Mouse (Mus musculus): ENCODE results near the gene Zfyve28.

Gene Zfyve28

DNA sequence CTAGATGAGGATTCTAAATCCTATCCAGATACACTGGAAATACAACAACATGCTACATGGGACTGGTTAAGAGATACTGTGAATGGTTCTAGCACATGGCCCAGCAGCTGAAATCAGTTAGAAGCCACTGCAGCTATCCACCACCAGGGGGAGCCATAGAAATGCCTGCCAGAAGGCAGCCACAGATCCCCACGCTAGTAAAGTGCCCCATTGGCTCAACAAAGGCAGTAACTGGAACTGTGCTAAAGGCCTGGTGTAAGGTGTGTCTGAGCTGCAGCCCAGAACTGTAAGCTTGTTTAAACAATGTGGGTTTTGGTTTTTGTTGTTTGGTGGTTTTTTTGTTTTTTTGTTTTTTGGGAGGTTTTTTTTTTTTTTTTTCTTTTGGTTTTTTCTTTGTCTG is 78.0 kb downstream of the Zfyve28 start:
- DNase-seq (ENCODE audit: low read depth, low spot score), result peak; percentile 94

DNA sequence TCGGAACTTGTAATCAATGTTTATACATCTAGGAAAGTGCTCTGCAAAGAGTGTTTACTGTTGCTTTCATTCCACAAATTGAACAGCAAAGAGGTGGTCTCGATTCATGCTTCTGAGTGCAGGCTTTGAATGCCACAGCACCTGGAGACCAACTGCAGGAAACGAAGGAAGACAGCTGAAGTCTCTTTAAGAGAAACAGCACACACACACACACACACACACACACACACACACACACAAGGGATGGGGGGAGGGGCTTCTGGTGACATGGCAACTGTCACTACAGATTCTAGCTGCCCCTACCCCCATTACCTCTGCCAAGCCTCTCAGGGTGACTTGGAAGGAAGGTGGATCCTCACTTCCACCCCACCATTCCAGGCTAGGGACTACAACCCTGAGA is 80.7 kb downstream of the Zfyve28 start:
- DNase-seq (ENCODE audit: low read depth, low spot score), result no peak

DNA sequence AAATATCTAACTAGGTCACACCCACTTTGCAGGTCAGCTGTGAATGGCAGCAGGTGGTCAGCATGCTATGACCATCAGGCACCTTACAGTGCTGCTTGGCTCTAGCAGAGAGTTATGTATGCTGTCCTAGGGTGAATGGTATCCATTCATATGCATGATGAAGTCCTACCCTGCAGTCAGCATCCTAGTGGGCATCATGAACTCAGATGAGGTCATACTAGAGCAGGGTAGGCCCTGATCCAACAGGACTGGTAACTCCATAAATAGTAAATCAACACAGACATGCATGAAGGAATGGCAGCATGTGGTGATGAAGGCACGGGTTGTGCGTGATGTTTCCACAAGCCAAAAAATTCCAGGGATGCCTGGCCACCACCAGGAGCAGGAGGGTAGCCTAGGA is 82.5 kb downstream of the Zfyve28 start:
- DNase-seq (ENCODE audit: low read depth, low spot score), result no peak

DNA sequence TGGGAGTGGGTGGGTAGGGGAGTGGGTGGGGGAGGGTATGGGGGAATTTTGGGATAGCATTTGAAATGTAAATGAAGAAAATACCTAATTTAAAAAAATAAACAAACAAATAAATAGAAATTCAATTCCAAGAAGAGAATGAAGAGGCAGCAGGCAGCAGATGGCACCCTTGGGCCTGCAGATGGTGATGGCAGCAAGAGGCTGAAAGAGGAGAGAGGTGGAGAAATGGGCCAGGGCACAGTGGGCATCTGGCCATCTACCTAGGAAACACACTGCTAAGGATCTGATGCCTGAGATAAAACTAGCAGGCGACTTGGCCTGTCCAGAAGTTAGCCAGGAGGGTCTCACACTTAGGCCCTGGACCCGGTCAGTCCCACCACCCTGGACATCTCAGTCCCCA is 83.3 kb downstream of the Zfyve28 start:
- DNase-seq (ENCODE audit: low read depth, low spot score), result no peak

DNA sequence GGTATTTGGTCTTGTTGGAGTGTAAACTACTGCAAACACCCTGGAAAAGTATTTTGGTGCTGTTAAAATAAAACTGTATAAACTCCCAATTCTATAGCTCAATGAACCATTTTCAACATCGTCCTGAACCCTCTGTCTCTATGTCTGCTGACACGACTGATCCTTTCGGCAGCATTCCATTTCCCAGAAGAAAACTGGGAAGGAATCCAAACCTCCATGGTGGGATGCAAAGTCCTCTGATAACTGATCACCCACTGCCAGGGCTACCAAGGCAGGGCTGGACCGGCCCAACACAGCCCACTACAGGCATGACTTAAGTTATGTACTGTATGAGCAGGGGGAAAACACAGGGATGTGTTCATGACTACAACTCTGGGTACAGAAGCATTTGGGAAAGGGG is 86.2 kb downstream of the Zfyve28 start:
- DNase-seq (ENCODE audit: low read depth, low spot score), result no peak

DNA sequence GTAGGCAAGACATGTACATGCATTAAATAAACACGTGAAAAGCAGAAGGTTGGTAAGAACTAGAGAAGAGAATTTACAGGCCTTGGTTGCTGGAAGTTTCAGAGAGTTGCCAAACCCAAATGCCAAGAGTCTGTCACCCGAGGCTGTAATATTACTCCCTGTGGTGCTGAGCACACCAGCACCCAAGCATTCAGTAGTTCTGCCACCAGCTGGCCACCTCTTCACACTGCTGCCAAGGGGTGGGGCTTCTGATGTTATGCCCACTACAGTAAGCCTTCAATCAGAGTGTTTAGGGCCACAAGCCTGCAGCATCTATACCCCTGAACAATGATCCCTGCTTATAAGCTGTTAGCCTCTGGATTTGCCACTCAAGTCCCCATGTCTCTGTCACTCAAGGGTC is 86.9 kb downstream of the Zfyve28 start:
- no peak for DNase-seq (ENCODE audit: low read depth, low spot score)

DNA sequence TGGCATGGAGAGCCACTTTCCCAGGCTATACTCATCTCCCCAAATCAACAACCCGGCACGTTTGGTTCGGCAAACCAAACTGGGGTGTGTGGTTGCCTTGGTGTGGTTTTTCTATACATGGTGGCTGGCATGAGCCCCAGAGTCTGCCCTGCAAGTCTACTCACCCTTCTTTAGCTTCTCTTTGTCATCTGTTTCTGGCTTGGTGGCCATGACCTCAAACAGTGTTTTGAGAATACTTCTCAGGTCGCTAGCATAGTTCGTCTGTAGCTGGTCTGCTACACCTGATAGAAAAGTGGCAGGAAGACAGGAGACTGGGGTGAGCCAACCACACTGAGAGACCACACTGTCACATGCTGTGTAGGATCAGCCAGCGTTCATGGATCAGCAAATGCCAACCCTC is 89.6 kb downstream of the Zfyve28 start:
- no peak for DNase-seq (ENCODE audit: low read depth, low spot score)

DNA sequence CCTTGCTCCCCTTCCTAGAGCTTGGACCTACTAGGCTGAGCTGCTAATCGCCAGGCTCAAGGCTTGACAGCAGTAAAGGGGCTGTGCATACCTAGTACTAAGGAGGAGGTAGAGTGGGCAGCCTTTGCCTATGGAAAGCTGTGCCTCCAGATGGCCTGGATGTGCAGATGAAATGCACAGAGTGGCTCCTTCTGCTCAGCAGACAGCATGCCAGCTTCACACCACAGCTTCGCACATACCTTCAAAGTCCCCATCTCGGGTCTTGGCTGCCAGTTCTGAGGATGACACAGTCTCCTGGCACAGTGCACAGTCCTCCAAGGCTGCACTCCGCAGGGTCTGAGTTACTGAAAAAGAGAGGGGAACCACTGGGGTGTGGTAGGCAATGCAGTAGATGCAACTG is 91.0 kb downstream of the Zfyve28 start:
- DNase-seq (ENCODE audit: low read depth, low spot score), result no peak

DNA sequence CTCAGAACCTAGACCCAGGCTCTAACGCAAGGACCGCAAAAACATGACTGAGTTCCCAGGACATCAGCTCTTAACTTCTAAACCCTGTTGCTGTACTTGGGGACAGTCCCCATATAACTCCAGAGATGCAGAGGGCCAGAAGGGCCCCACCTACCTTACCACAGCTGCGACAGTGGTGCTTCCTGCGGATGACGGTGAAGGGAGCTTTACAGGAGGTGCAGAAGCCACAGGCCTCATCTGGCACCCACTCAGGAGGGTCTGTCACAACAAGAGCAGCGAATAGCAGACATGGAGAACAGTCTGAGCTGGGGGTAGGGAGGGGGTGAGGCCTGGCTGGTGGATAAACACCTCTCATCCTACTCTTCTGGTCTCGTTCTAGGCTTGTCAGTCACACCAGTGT is 91.8 kb downstream of the Zfyve28 start:
- no peak for DNase-seq (ENCODE audit: low read depth, low spot score)

DNA sequence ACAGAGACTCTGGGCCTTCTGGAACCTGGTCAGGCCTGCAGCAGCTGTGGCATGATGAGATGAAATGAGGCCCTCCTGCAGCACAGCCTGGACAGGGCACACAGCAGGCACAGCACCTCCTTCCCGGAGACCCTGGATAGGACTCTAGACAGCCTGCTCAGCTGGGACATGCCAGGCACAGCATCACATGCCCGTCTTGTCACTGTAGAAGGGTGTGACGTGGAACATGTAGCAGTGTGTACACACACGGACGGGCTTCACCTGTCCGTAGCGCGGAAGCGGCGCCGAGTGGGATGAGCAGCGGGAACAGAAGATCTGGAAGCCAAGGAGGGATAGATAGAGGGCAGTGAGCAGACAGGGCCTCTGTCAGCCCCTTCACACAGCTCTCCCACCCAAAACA is 92.5 kb downstream of the Zfyve28 start:
- DNase-seq (ENCODE audit: low read depth, low spot score), result no peak

DNA sequence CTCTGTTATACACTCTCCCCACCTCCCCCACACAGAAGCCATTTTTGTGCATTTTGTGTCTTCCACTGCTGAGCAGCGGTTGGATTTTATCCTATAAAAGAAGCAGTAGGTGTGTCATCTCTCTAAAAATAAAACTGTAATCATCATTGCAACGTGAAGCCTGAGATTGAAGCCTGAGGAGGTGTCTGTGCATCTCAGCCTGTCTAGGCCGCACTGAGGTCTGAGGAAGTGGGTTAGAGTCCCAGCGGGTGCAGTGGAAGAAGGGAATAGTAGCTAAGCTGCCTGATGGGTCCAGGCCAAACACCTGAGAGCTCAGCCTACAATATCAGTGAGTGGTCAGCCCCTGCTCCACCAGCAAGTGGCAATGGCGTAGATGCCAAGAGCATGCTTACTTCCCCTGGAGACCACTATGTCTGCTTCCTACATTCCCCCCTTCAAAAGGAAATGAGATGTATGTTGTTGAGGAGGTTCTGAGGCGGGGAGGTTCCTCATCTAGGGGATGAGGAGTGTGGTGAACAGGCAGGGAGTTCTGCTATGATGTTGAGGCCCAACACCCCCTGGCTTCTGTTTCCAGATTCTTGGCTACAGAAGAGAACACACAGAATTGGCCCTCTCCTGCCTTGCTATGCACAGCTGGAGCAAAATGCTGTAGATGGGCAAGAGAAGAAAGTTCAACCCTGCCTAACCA is 93.1 kb downstream of the Zfyve28 start:
- DNase-seq (ENCODE audit: low read depth, low spot score), result no peak

DNA sequence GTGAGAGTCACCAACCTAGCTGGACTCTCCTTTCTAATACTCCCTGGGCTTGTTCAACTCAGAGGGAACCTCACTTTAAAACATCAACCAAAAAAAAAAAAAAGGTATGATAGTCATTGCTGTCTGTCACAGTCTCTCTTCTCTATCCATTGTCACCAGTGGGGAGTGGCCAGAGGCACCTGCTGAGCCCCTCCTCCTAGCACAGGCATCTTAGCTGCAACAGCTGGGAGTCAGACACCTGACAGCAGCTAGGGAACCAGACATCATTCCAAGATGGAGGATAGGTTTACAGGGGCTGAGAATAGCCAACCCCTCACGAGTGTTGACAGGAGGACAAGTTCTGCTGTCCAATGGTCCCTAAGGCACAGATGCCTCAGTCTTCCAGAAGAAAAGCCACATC is 93.8 kb downstream of the Zfyve28 start:
- no peak for DNase-seq (ENCODE audit: low read depth, low spot score)

DNA sequence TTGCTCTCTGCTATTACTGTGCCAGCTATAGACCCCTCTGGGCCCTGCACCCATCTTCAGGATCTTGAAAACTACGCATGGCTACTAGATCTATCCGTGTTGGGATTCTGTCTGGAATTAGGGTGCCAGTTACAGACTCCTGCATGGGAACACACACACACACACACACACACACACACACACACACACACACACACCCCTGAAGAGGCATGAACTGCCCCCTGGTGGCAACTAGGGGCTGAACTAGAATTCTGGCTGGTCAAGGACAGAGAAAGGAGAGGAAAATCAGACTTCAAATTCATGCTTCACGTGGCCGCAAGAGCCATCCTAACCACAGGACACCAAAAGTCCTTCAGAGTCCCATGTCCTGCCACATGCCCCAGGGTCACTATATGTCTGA is 96.4 kb downstream of the Zfyve28 start:
- peak; percentile 14 for DNase-seq (ENCODE audit: low read depth, low spot score)

DNA sequence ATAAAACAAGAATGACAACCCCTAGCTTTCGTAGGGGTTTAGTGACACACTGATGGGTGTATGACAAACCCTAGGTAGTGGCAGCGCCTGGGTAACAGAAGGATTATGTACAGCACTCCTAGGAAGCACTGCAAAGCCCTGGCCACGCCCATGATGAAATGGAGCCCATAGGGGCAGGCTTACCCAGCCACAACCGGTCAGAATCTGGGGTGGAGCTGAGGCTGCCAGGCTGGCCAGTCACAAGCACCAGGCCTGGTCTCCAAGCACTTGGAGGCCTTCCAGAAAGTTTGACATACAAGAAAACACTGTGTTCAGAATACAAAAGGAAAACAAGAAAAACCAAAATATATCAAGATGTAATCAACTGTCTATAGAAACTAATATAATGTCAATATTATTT is 97.2 kb downstream of the Zfyve28 start:
- DNase-seq (ENCODE audit: low read depth, low spot score), result no peak

DNA sequence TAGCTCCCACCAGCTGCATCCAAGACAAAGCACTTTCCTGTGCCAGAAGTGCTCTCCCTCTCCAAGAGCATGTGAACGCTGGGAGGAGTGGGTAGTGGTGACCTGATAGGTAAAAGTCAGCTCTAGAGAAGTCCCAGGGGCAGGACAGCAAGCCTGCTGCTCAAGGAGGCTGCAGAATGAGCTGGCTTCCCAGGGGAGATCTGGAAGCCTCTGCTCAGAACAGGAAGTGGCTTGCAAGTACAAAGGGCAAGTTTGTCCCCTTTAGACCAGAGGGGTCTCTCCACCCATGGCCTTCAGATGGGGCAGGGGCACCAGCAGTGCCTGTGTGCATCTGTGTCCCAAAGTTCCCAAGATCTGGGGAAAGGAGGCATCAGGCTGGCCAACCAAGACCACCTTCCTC is 98.7 kb downstream of the Zfyve28 start:
- no peak for DNase-seq (ENCODE audit: low read depth, low spot score)

DNA sequence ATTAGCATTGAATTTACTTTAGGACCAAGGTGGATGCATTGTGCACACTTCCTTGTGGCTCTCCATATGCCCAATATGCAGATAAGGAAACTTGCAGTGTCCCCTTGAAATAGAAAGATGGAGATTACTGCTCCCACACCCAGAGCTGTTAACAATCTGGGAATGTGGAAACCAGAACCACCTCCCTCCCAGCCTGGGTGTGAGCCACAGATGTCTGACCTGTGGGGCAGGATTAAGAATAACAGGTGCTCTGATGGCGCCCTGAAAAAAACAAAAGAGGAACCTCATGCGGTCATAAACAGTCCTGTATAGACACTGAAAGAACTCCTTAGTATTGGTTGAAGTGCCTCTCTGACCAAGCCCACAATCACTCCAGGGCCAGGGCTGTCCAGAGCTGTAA is 99.4 kb downstream of the Zfyve28 start:
- DNase-seq (ENCODE audit: low read depth, low spot score), result no peak

DNA sequence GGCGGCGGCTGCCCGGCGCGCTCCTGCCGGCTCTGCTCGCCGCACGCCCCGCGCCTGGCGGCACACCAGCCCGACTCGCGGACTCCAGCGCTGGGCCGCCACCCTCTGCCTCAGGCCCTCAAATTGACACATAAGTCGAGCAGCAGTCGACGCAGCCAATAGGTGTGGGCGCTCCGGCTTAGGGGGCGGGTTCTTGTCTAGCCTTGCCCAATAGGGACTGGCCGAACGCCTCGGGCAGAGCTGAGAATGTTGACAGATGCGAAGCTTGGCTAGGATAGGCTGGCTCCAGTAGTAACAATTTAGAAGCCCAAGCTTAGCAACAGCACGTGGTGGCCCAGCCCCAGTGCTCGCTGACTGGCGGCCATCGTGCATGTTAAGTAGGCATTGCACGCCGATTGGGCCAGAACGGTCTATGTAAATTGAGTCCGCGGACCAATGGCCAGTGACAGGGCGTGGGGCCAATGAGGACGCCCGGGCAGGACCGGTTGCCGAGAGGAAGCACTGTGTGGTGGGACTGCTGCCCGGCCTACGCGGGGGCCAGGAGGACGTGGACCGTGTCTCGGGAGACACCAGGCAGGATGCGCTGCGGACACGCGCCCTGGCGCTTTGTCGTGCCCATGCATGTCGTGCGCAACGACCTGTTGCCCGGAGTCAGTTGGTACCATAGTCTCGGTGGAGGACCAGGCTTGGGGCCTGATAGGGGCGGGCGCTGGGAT is 100.5 kb downstream of the Zfyve28 start, which contains the start of gene Mxd4:
Mxd4 (minus strand) TSS at position 120 of the 716 bp plus-strand sequence.
- DNase-seq (ENCODE audit: low read depth, low spot score), result peak; percentile 99

DNA sequence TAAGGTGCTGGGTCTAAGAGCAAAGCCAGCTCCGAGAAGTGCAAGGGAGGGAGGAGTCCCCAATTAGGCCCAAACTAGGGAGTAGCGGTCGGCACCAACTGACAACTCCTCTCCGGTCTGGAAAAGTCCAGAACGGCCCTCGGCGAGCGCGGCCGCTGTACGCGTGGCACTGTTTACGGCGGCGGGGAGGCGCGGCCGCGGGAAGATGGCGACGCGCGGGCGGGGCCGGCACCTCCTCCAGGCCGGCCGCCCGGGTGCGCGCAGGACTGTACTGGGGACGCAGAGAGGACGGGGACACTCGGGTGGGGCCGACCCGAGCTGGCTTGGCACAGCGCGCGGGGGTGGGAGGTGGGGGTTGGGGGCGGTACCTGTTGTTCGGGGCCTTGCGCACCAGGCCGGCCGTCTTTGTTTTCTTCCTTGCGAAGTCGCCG is 101.3 kb downstream of the Zfyve28 start:
- DNase-seq (ENCODE audit: low read depth, low spot score), result peak; percentile 49

DNA sequence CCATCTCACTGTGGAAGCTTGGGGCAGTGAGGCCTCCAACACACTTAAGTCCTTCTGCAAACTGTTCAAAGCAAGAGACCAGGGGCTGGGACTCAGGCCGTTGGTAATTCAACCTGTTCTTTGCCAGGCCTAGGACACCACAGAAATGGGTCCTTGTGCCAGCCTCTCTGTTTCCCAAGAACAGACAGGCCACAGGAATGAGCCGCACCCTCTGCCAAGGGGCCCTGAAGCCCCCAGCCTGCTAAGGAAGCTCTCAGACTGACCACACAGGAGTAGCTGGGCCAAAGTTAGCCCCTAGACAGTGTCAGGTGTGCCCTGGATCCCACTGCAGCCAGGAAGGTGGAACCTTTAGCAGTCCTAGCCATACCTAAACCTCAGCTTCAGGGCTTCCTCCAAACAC is 101.9 kb downstream of the Zfyve28 start:
- no peak for DNase-seq (ENCODE audit: low read depth, low spot score)

DNA sequence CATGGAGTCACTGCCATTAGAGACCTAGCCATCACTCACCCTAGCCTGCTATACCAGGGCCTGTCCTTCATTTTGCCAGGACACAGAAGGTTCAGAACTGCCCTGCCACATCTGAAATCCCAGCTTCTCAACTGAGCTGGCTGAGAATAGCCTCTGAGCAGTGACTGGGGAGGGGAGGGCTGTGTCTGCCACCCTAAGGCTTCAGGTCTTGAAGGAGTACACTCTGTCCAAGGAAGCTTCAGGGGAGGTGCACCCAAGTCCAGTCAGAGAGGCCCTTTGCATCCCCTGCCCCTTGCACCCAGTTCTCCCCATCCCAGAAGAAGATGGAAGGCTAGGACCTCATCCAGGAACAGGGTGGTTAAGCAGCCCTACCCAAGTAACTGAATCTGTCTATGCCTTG is 102.5 kb downstream of the Zfyve28 start:
- DNase-seq (ENCODE audit: low read depth, low spot score), result no peak

DNA sequence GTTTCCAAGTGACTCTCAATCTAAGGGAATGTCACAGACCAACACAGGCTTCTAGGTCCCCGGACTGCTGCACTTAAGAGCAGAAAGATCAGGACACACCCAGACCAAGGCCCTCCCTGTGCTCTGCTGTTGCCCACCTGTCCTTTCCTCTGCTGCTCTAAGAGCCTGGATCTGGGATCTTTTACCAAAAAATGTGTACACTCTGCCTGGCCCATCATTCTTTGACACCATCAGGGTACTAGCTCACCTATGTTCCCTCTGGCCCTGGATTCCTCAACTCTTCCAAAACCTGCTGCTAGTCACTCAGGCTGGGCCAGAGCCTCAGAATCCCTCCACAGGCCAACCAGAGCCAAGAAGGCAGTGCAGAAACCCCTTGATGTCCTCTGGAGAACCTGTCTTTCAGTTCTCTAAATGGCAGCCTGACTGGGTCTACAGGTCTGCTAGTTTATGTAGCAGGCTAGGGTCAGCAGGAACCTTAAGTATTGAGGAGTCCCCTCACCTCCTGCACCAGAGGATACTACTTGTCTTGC is 103.1 kb downstream of the Zfyve28 start:
- DNase-seq (ENCODE audit: low read depth, low spot score), result no peak

DNA sequence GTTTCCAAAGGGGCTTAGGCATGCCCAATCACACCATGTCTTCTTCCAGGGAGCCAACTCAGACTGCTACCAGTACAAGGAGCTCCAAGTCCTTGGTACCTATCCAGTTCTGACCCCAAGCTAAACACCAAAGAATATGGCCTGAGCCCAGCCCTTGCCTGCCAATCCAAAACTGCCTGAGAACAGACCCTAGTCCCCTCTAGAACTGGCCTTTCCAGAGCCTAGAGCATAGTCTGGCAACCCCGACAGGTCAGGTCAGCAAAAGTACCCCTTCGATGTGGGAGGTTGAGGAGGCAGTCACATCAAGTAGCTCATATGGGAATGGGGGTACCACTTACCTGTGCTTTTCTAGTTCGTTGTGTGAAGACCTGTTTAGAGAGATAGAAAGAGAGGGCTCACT is 104.3 kb downstream of the Zfyve28 start:
- DNase-seq (ENCODE audit: low read depth, low spot score), result no peak
